Mouse (Mus musculus) megakaryocyte, embryonic 14.5 days (primary cell): ENCODE data around the gene Zdhhc8. TPM values are rescaled to one million over a fixed set of nuclear protein-coding genes. Genes with fewer than 3 reads are reported as not detected.
"Not testable (repeated sequence)": the region's sequence is repeated elsewhere in the genome, so short reads cannot be mapped to it uniquely, and the experiment has no call there.

Experiments
- H3K27me3 ChIP-seq: replicated peaks from 2 replicates; pipeline ENCODE3; 2012; ENCODE audit warnings: inconsistent platforms
- H3K36me3 ChIP-seq: replicated peaks from 2 replicates; pipeline ENCODE3; 2012; ENCODE audit warnings: low read length, inconsistent platforms, mixed read lengths
- H3K4me1 ChIP-seq: 2 replicates; pipeline ENCODE4 v1.6.1; 2012; ENCODE audit warnings: inconsistent platforms
- H3K4me3 ChIP-seq: replicated peaks from 2 replicates; pipeline ENCODE3; 2012; ENCODE audit warnings: moderate library complexity, mild to moderate bottlenecking, inconsistent platforms
- H3K9me3 ChIP-seq: 2 replicates; pipeline ENCODE4 v1.6.1; 2012; ENCODE audit warnings: inconsistent platforms
- FLI1 ChIP-seq: IDR thresholded peaks from 2 replicates; pipeline ENCODE4 v1.6.1; 2012; ENCODE audit warnings: low read length, inconsistent platforms, mixed read lengths
- GATA1 ChIP-seq: IDR thresholded peaks from 3 replicates; pipeline ENCODE4 v1.6.1; 2012; ENCODE audit warnings: mixed read lengths, low read length, inconsistent platforms, borderline replicate concordance
- polyA plus RNA-seq: library from polyadenylated mRNA; stranded (reverse); fragments of >175 nt; gene quantifications from 2 replicates; pipeline ENCODE4 v1.2.3, GENCODE M21; 2012; ENCODE audit warnings: low replicate concordance; ENCODE audit not compliant: insufficient read depth

Zdhhc8 gene
- polyA plus RNA-seq, 1 experiment = 18.6 TPM

- Histone ChIP-seq H3K4me1 (peaks cover 43% of the 10 kb centered on the region), H3K36me3 (no peaks in the 10 kb centered on the region), H3K9me3 (no peaks in the 10 kb centered on the region), H3K4me3 (no peak overlapping the region), H3K27me3 (peaks cover 87% of the 10 kb centered on the region)
- TF ChIP-seq GATA1 = no peak
- no peak for TF ChIP-seq FLI1
These were observed 36.4 kb downstream of the Zdhhc8 start for GRCm38 (mm10) chr16:18198365-18199098.

GRCm38 (mm10) chr16:18197881-18198280 lies 37.1 kb downstream of the Zdhhc8 start:
- H3K4me3 ChIP-seq = no peak overlapping the region
- H3K27me3 ChIP-seq = peaks cover 89% of the 10 kb centered on the region
- TF ChIP-seq GATA1 = no peak
- no peak for TF ChIP-seq FLI1
- H3K36me3 ChIP-seq = no peaks in the 10 kb centered on the region
- peaks cover 43% of the 10 kb centered on the region for H3K4me1 ChIP-seq
- H3K9me3 ChIP-seq = no peaks in the 10 kb centered on the region

GRCm38 (mm10) chr16:18195561-18195960 lies 39.4 kb downstream of the Zdhhc8 start:
- Histone ChIP-seq H3K4me1 (peaks cover 32% of the 10 kb centered on the region), H3K27me3 (peaks cover 83% of the 10 kb centered on the region)
- H3K9me3 ChIP-seq, H3K4me3 ChIP-seq, H3K36me3 ChIP-seq: not testable (repeated sequence)

GRCm38 (mm10) chr16:18195068-18195467 lies 39.9 kb downstream of the Zdhhc8 start:
- H3K4me3 ChIP-seq = no peak overlapping the region
- H3K27me3 ChIP-seq = peaks cover 79% of the 10 kb centered on the region
- peaks cover 30% of the 10 kb centered on the region for H3K4me1 ChIP-seq
- H3K36me3 ChIP-seq = no peaks in the 10 kb centered on the region
- TF ChIP-seq GATA1 (no peak), FLI1 (no peak)
- H3K9me3 ChIP-seq = peaks cover 4% of the 10 kb centered on the region; the same call in 1 of the 2 replicates

GRCm38 (mm10) chr16:18194208-18194985 lies 40.5 kb downstream of the Zdhhc8 start:
- Histone ChIP-seq H3K4me1 (peaks cover 27% of the 10 kb centered on the region), H3K9me3 (peaks cover 10% of the 10 kb centered on the region), H3K36me3 (no peaks in the 10 kb centered on the region), H3K27me3 (peaks cover 72% of the 10 kb centered on the region), H3K4me3 (no peak overlapping the region)
- TF ChIP-seq FLI1 (no peak), GATA1 (no peak)

GRCm38 (mm10) chr16:18191006-18191405 lies 43.9 kb downstream of the Zdhhc8 start:
- no peak for TF ChIP-seq GATA1
- no peak for TF ChIP-seq FLI1
- Histone ChIP-seq H3K27me3 (peaks cover 43% of the 10 kb centered on the region), H3K4me3 (no peak overlapping the region)

GRCm38 (mm10) chr16:18187221-18187620 lies 47.7 kb downstream of the Zdhhc8 start:
- H3K27me3 ChIP-seq = peaks cover 40% of the 10 kb centered on the region

More at GRCm38 (mm10) chr16:18191006-18191405, 43.9 kb downstream of the Zdhhc8 start:
- H3K36me3 ChIP-seq = peaks cover 6% of the 10 kb centered on the region
- peaks cover 27% of the 10 kb centered on the region for H3K9me3 ChIP-seq
- peaks cover 34% of the 10 kb centered on the region for H3K4me1 ChIP-seq

GRCm38 (mm10) chr16:18186798-18187197 lies 48.1 kb downstream of the Zdhhc8 start:
- Histone ChIP-seq H3K9me3 (peaks cover 27% of the 10 kb centered on the region), H3K4me3 (no peak overlapping the region), H3K27me3 (peaks cover 41% of the 10 kb centered on the region), H3K4me1 (peaks cover 50% of the 10 kb centered on the region), H3K36me3 (peaks cover 6% of the 10 kb centered on the region)
- TF ChIP-seq GATA1 (no peak), FLI1 (no peak)

More at GRCm38 (mm10) chr16:18187221-18187620, 47.7 kb downstream of the Zdhhc8 start:
- Histone ChIP-seq H3K4me3 (no peak overlapping the region), H3K9me3 (peaks cover 27% of the 10 kb centered on the region), H3K36me3 (peaks cover 6% of the 10 kb centered on the region), H3K4me1 (peaks cover 47% of the 10 kb centered on the region)
- TF ChIP-seq FLI1 = no peak

- Histone ChIP-seq H3K4me3 (peak overlapping the region; percentile 25), H3K9me3 (peaks cover 27% of the 10 kb centered on the region), H3K4me1 (peaks cover 59% of the 10 kb centered on the region), H3K36me3 (peaks cover 6% of the 10 kb centered on the region), H3K27me3 (peaks cover 48% of the 10 kb centered on the region)
- no peak for TF ChIP-seq FLI1
- no peak for TF ChIP-seq GATA1
These were observed 49.1 kb downstream of the Zdhhc8 start for GRCm38 (mm10) chr16:18185715-18186449.

- Histone ChIP-seq H3K36me3 (peaks cover under 1% of the 10 kb centered on the region), H3K4me1 (peaks cover 60% of the 10 kb centered on the region), H3K27me3 (peaks cover 73% of the 10 kb centered on the region), H3K9me3 (peaks cover 4% of the 10 kb centered on the region), H3K4me3 (no peak overlapping the region)
- TF ChIP-seq GATA1 = no peak
- no peak for TF ChIP-seq FLI1
These were observed 52.2 kb downstream of the Zdhhc8 start for GRCm38 (mm10) chr16:18182766-18183165.
